Mouse (Mus musculus): Measurements from ENCODE around the gene Foxo1. TPM values are rescaled to one million over a fixed set of nuclear protein-coding genes. Genes with fewer than 3 reads are reported as not detected.

Foxo1 gene
- polyA plus RNA-seq (2012; fragmentation: generic; extraction: Trizol): 1 to 10 TPM; 1.0 to 4.5 TPM

DNA sequence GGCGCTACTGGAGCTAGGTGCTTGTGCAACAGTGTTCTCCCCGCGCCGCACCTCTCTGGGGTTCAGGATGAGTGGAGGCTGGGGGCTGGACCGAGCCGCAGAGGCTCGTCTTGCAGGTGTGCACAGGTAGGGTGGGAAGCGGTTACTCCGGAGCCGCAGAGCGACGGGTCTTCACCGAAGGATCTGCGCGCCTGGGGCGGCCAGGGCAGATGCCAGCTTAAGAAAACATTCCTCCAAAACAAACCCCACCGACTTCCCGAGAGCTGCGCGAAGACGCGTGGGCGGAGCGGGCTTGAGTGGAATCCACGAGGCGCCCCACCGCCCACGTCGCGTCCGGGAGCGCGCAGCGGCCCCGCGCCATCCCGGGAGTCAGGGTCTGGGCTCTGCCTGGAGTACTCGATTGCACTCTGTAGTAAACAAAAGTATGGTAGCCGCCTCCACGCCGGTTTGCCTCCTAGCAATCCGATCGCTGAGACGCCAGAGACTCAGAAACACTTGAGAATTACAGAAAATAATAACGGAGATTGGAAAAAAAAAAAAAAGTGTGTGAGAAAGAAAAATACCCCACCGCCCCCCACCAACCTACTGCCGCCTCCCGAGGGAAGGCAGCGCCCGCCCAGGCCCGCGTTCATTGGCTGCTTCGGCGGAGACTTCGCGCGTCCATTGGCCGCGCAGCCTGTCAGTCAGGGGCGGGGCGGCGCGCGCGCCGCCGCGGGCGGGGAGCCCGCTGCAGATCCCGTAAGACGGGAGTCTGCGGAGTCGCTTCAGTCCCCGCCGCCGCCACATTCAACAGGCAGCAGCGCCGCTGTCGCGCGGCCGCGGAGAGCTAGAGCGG is at the start of gene Foxo1:
Foxo1 (plus strand) TSS at position 685 of the 835 bp plus-strand sequence.

Other genes starting within 250 kb of the Foxo1 start
- 1 to 10 TPM in 1 of 2 experiments, under 1 TPM in 1; 0.18 to 1.0 TPM for gene Maml3, start 163.3 kb upstream of the Foxo1 start, polyA plus RNA-seq (2012; fragmentation: generic; extraction: Trizol)

Data from C3H10T1/2 (cell line).